Mouse (Mus musculus) adrenal gland, postnatal 25 days (tissue): ENCODE results near the gene Vcan. TPM values are rescaled to one million over a fixed set of nuclear protein-coding genes. Genes with fewer than 3 reads are reported as not detected.
A peak's percentile ranks its signal among the peaks of the same experiment; 100 is the strongest.

ENCODE experiments used
- DNase-seq: peaks from one replicate; pipeline ENCODE4 v3.0.0; 2021; ENCODE audit warnings: mixed read lengths
- total RNA-seq: library from RNA; stranded (reverse); gene quantifications from 2 replicates; pipeline ENCODE4 v1.2.3, GENCODE M21; 2021

The Vcan gene
- total RNA-seq, 1 experiment from 2014 or later: 2.3 TPM

DNA sequence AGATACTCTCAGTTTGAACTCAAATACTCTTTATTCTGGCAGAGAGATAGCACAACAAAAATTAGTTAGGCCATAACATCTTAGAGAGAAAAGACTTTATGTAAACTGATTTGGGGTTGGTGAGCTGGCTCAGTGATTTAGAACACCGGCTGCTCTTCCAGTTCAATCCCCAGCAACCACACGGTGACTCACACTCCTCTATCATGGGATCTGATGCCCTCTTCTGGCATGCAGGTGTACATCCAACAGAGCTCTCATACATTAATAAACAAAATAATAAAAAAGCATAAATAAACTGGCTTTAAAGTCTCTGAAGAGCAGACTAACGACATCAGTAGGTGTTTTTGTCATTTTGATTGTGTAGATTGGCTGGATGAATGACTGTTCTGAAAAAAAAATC, 21.8 kb downstream of the Vcan start:
- DNase-seq: peak; percentile 6

DNA sequence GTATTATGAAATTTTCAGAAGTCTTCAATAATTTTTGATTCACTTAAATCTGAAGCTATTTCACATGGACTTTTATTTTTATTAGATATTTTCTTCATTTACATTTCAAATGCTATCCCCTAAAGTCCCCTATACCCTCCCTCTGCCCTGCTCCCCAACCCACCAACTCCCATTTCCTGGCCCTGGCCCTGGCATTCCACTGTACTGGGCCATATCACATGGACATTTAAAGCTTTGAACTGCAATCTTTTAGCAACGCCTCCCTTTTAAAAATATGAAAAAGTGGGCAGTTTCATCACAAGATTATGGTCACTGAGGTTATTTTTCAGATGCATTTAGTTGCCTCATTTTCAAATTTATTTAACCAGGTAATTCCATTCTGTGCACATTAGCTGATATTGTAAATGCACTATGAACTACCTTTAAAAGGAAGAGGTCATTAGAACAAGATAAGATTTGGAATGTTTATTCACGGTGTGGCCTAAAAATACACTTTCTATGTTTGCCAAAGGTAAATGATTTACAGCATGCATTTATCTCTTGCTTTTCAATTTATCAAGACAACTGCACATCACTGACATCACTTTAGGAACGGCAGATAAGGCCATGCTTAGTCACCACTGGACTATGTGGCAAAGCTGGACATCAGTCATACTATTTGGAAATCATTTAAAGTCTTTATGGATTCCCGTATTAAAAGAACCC, 32.7 kb downstream of the Vcan start:
- DNase-seq: no peak

DNA sequence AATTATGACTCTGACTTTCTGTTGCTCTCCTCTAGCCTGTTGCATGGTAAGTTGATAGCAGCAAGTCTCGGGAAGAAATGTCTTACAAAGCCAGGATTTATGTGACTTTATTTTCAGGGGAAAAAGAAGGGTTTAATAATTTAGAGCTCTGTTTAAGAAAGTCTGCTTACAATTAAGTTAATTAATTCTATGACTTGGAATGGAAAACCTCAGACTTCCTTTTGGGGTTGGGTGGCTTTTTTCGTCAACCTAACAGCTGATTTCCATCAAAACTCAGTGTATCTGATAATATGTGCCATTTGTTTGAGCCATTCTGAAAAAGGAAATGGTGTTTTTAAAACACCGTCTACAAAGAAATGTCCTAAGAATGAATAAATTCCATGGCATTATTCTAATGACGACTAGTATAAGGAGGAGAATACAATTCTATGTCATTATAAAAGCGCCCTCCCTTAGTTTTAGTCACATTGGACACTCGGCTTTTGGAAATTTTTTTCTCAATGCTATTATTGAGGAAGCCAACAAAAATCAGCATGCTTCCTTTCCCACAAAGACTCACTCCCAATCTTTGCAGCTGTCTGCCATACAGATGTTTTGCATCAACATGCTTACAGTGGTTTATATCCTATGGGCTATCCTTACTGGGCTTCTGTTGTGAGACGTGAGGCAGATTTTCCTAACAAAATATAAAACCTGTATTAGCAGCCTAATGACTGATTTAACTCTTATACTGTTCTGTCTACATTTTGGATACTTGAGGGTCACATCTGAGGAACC, 34.0 kb downstream of the Vcan start:
- DNase-seq: no peak

DNA sequence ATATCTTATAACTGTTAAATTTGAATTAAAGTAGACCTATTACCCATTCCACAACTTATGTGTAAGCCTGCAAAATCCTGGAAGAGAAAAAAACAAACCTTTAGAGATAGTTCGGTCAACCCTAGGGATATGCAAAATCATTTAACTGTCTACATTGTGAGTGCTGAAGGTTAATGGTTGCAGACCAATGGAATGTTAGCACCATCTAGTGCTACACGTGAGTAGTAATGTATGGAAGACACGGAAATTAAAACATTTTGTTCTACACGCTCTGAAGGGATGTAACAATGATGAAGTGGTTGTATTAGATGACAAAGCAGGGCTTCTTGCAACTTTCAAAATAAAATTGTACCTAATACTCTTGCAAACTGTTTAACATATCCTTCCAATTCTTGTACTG, 39.9 kb downstream of the Vcan start:
- DNase-seq: no peak

GRCm38 (mm10) chr13:89699998-89700555, 42.2 kb downstream of the Vcan start:
- no peak for DNase-seq

- no peak for DNase-seq
Observed at GRCm38 (mm10) chr13:89692597-89692996, 49.7 kb downstream of the Vcan start.

DNA sequence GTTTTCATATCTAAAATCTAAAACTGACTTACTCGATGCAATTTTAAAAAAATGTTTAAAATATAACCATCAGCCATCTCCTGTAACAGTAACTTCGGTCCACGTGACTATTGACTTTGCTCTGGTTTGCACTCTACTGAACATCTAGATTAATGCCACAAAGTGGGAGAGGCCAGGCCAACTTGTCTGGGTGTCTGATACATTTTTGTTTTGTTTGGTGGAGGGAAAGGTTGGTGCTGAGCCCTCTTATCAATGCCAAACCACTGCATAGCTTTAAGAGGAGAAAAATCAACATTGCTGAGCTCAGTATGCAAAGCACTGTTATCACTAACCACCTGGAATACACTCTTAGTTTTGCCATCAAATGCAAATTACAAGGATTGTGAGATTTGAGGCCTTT, 58.8 kb downstream of the Vcan start:
- DNase-seq: no peak

GRCm38 (mm10) chr13:89682254-89682653, 60.1 kb downstream of the Vcan start:
- DNase-seq: no peak

DNA sequence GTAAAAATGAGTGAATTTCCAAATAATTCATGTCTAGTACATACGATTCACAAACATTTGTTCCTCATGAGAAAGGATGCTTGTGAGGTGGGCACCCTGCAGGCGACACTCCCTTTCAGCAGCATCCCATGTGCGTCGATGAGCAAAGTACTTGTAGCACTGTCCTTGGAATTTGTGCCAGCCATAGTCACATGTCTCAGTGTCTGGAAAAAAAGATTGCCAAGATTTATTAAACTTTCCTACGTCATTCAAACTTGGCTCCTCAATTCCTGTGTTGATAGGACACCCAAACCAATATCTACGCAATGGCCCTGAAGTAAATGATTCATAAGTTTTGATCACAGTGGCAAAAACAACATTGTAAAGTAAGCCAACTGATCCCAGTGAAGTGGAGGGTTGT, 62.6 kb downstream of the Vcan start:
- DNase-seq: peak; percentile 14

- no peak for DNase-seq
Observed at GRCm38 (mm10) chr13:89670505-89670904, 71.8 kb downstream of the Vcan start.

- DNase-seq: no peak
Observed at GRCm38 (mm10) chr13:89668981-89669880, 73.1 kb downstream of the Vcan start.

GRCm38 (mm10) chr13:89668069-89668468, 74.2 kb downstream of the Vcan start:
- no peak for DNase-seq

- no peak for DNase-seq
Observed at GRCm38 (mm10) chr13:89661688-89662087, 80.6 kb downstream of the Vcan start.

- DNase-seq: no peak
Observed at GRCm38 (mm10) chr13:89657046-89657445, 85.3 kb downstream of the Vcan start.

DNA sequence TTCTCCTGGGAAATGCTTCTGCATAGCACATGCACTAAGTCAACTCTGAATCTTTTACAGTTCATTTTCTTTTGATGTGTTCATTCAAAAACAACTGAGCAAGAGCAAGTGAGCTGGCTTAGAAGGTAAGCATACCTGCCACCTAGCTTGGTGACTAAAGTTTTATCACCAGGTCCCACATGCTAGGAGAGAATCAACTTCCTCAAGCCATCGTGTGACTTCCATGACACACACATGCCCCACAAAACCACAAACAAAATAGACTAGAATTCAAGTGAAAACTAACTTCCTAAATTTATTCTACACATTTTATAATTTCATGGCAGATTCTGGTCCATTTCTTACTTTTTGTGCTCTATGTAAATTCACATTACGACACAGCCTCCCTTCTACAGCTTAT, 89.0 kb downstream of the Vcan start:
- no peak for DNase-seq

DNA sequence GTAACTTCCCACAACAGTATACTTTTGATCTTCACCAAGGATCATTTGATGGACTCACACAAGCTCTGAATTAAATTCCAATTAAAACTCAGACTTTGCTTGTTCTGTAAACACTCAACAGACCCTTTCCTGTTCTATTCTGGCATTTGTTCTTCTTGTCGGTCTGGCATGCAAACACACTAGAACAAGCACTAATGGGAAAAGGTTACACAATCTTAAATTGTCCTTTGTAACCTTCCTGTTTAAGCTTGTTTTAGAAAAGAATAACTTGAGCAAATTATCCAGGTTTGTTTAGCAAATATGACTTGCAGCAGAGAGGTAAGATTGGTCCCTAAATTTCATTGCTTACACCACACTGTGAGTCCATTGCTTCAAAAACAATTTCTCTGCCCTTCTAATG, 89.5 kb downstream of the Vcan start:
- DNase-seq: no peak

- DNase-seq: no peak
Observed at GRCm38 (mm10) chr13:89645589-89645988, 96.7 kb downstream of the Vcan start.

DNA sequence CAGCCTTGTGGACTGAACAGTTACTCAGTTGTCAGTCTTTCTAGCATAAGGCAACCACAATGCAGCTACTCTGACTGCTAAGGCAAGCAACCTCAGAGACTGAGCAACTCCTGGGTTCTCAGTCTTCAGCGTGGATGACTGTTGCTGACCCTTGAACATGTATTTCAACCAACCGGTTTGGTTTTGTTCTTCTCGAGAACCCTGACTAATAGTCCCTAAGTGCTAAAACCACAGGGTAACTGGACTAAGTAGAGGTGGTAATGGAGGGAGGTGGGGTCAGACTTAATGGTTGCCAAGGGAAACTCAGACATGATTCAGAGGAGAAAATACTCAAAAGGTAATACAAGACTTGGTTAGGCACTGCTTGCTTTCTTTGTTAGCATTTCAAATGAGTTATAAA, 105.3 kb downstream of the Vcan start:
- DNase-seq: no peak

DNA sequence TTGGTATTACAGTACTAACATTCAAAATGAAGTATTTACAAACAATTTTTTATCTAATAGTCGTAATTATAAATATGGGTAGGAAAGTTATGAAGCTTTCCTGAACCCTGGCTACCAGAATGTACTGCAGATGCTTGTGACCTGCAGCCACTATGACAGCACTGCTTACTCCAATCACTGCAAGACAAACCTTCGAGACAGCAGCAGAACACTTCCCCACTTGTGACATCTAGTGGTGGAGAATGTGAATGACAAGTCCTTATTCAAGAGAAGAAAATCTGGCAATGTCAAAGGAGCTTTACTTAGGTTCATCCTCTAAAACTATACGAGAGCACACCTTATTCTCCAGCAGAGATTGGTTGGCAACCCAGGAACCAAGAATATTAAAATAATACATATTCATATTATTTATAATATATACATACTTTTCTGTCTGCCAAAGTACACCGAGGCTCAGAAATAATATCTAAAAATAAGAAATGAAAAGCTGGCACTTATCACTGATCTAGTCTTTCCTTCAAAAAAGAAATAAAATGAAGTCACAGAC, 108.1 kb downstream of the Vcan start:
- no peak for DNase-seq

- DNase-seq: no peak
Observed at GRCm38 (mm10) chr13:89619064-89619463, 123.2 kb downstream of the Vcan start.

DNA sequence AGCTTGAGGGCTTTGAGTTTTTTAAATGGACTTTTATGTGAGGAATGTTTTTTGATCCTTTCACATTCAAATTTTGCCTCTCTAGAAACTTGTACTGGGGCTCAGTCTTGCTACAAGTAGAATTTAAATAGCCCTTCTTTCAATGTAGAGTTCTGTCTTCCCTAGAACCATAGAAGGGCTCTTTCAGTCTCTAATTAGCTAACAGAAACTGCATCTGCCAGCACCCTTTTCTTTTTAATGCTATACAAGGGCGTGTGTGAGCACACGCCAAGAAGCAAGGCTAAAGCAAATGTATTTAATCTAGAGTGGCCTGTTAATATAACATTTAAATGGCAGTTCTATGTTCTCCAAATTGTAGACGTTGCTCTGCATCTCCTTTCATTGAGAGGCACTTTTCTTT, 134.9 kb downstream of the Vcan start:
- no peak for DNase-seq
